Mouse (Mus musculus): ENCODE results near the gene Uba5. TPM values are rescaled to one million over a fixed set of nuclear protein-coding genes. Genes with fewer than 3 reads are reported as not detected.

Uba5 gene
- polyA plus RNA-seq, 1 experiment from 2014 or later = 68.8 TPM

GRCm38 (mm10) chr9:104100822-104101221 lies 37.9 kb upstream of the Uba5 start:
- H3K4me1 ChIP-seq (ENCODE audit: control insufficient read depth, insufficient read depth, low read length) = no peaks in the 10 kb centered on the region; the same call in 1 of the 2 replicates
- no peak for ATAC-seq
- H3K27me3 ChIP-seq (ENCODE audit: control insufficient read depth, insufficient read depth, low read depth, low read length) = no peaks in the 10 kb centered on the region
- no peak overlapping the region for H3K27ac ChIP-seq (ENCODE audit: low read length)
- WGBS = 49% methylated on average over 7 of the region's 7 CpGs
- H3K4me3 ChIP-seq (ENCODE audit: low read depth, low read length) = no peak overlapping the region
- H3K9me3 ChIP-seq (replicated peaks; ENCODE audit: control insufficient read depth, low read length, poor library complexity, severe bottlenecking) = no peaks in the 10 kb centered on the region
- no peak overlapping the region for H3K4me2 ChIP-seq (ENCODE audit: low read length)
- no peaks in the 10 kb centered on the region for H3K36me3 ChIP-seq (ENCODE audit: control insufficient read depth, insufficient read depth, low read length)
- H3K9ac ChIP-seq (ENCODE audit: low read depth, low read length) = no peak overlapping the region

GRCm38 (mm10) chr9:104099060-104099459 lies 36.1 kb upstream of the Uba5 start:
- Histone ChIP-seq H3K27ac (ENCODE audit: low read length) (no peak overlapping the region), H3K9ac (ENCODE audit: low read depth, low read length) (no peak overlapping the region), H3K9me3 (replicated peaks; ENCODE audit: control insufficient read depth, low read length, poor library complexity, severe bottlenecking) (no peaks in the 10 kb centered on the region), H3K36me3 (ENCODE audit: control insufficient read depth, insufficient read depth, low read length) (no peaks in the 10 kb centered on the region), H3K4me1 (ENCODE audit: control insufficient read depth, insufficient read depth, low read length) (no peaks in the 10 kb centered on the region; the same call in 1 of the 2 replicates), H3K4me3 (ENCODE audit: low read depth, low read length) (no peak overlapping the region), H3K27me3 (ENCODE audit: control insufficient read depth, insufficient read depth, low read depth, low read length) (no peaks in the 10 kb centered on the region), H3K4me2 (ENCODE audit: low read length) (no peak overlapping the region)
- ATAC-seq = no peak
- WGBS = 93% methylated on average over 11 of the region's 11 CpGs

DNA sequence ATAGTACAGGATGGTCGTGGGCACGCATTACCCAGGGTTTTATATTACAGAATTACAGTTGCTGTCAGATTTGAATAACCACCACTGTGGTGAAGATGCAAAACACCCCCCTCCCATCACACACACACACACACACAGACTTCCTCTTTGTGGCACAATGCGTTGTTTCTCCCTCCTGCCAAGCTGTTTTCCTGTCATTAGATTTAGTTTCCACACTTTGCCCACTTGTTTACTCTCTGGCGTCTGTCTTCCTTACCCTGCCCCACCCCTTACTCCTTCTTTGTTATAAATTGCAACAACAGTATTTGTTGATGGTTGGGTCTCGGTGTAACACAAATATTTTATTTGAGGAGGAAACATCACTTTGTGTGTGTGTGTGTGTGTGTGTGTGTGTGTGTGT lies 35.3 kb upstream of the Uba5 start:
- no peak for ATAC-seq

GRCm38 (mm10) chr9:104092945-104093344 lies 30.0 kb upstream of the Uba5 start:
- H3K4me3 ChIP-seq (ENCODE audit: low read depth, low read length) = no peak overlapping the region
- no peak overlapping the region for H3K4me2 ChIP-seq (ENCODE audit: low read length)
- H3K27me3 ChIP-seq (ENCODE audit: control insufficient read depth, insufficient read depth, low read depth, low read length) = no peaks in the 10 kb centered on the region
- no peaks in the 10 kb centered on the region for H3K4me1 ChIP-seq (ENCODE audit: control insufficient read depth, insufficient read depth, low read length)
- 0 out of 2 replicates have a peak, but pooled peaks cover 3% of the 10 kb centered on the region for H3K36me3 ChIP-seq (ENCODE audit: control insufficient read depth, insufficient read depth, low read length)
- WGBS = 96% methylated on average over 5 of the region's 5 CpGs
- no peak for ATAC-seq
- no peak overlapping the region for H3K9ac ChIP-seq (ENCODE audit: low read depth, low read length)
- no peaks in the 10 kb centered on the region for H3K9me3 ChIP-seq (replicated peaks; ENCODE audit: control insufficient read depth, low read length, poor library complexity, severe bottlenecking)
- no peak overlapping the region for H3K27ac ChIP-seq (ENCODE audit: low read length)

More for the DNA sequence above, 35.3 kb upstream of the Uba5 start:
- no peak overlapping the region for H3K4me3 ChIP-seq (ENCODE audit: low read depth, low read length)
- H3K4me2 ChIP-seq (ENCODE audit: low read length) = no peak overlapping the region
- H3K36me3 ChIP-seq (ENCODE audit: control insufficient read depth, insufficient read depth, low read length) = no peaks in the 10 kb centered on the region
- H3K27ac ChIP-seq (ENCODE audit: low read length) = no peak overlapping the region
- H3K27me3 ChIP-seq (ENCODE audit: control insufficient read depth, insufficient read depth, low read depth, low read length) = no peaks in the 10 kb centered on the region
- no peaks in the 10 kb centered on the region for H3K9me3 ChIP-seq (replicated peaks; ENCODE audit: control insufficient read depth, low read length, poor library complexity, severe bottlenecking)
- H3K4me1 ChIP-seq (ENCODE audit: control insufficient read depth, insufficient read depth, low read length) = no peaks in the 10 kb centered on the region; the same call in 1 of the 2 replicates
- 81% methylated on average over 5 of the region's 5 CpGs for WGBS
- H3K9ac ChIP-seq (ENCODE audit: low read depth, low read length) = no peak overlapping the region

DNA sequence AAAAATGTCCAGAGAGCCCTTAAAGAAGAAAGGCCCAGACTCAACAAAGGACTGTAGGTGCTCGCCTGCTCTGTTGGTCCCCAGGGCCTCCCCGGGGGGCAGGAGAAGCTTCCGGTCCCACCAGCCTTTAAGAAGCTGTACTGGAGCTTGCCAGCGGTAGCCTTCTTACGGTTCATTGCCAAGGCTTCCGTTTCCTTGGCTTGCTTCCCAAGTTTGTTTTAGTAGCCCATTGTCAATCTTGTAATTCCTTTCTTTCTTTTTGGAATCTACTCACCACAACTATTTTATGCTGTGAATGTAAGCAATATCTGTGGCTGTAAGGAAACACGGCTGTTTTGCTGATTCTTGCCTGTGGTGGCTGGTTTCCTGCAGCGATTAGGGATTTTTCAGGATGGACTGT lies 25.6 kb upstream of the Uba5 start:
- H3K4me1 ChIP-seq (ENCODE audit: control insufficient read depth, insufficient read depth, low read length) = no peaks in the 10 kb centered on the region
- H3K9me3 ChIP-seq (replicated peaks; ENCODE audit: control insufficient read depth, low read length, poor library complexity, severe bottlenecking) = no peaks in the 10 kb centered on the region
- no peak overlapping the region for H3K4me3 ChIP-seq (ENCODE audit: low read depth, low read length)
- no peaks in the 10 kb centered on the region for H3K27me3 ChIP-seq (ENCODE audit: control insufficient read depth, insufficient read depth, low read depth, low read length)
- peaks cover 3% of the 10 kb centered on the region; the same call in 1 of the 2 replicates for H3K36me3 ChIP-seq (ENCODE audit: control insufficient read depth, insufficient read depth, low read length)
- H3K9ac ChIP-seq (ENCODE audit: low read depth, low read length) = no peak overlapping the region
- no peak for ATAC-seq
- H3K4me2 ChIP-seq (ENCODE audit: low read length) = no peak overlapping the region
- H3K27ac ChIP-seq (ENCODE audit: low read length) = no peak overlapping the region
- 52% methylated on average over 8 of the region's 8 CpGs for WGBS

DNA sequence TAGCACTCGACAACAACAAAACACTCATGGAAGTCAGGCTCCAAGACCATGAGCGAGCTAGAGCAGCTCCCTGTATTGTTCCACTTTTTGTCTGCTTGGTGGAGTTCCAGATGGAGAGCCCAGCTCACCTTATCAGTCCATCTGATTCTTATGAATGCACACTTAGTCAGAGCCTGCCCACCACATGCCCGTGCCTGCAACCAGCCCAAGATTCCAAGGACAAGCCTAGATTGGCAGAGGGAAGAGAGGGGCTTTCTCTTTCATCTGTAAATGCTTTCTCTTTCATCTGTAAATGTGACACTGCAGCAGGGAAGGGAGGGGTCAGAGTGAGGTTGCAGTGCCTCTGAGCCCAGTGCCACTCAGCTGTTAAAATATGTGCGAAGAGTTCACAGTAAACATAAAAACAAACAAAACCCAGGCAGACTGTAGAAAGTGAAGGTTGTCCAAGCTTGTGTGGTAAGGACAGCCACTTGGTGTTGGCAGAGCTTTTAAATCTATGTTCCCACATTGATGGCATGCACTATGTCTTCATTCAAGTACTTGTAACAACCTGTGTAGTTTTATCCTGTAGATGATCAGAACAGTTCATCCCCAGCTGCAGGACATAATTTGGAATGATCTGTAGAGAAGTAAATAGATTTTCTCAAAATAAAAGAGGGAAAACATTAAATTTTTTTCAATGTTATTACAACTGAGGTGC lies 22.9 kb upstream of the Uba5 start:
- 77% methylated on average over 4 of the region's 4 CpGs for WGBS
- Histone ChIP-seq H3K27me3 (ENCODE audit: control insufficient read depth, insufficient read depth, low read depth, low read length) (no peaks in the 10 kb centered on the region), H3K4me3 (ENCODE audit: low read depth, low read length) (no peak overlapping the region), H3K4me2 (ENCODE audit: low read length) (no peak overlapping the region), H3K9ac (ENCODE audit: low read depth, low read length) (no peak overlapping the region), H3K4me1 (ENCODE audit: control insufficient read depth, insufficient read depth, low read length) (no peaks in the 10 kb centered on the region), H3K36me3 (ENCODE audit: control insufficient read depth, insufficient read depth, low read length) (peaks cover 3% of the 10 kb centered on the region; the same call in 1 of the 2 replicates), H3K27ac (ENCODE audit: low read length) (no peak overlapping the region), H3K9me3 (replicated peaks; ENCODE audit: control insufficient read depth, low read length, poor library complexity, severe bottlenecking) (no peaks in the 10 kb centered on the region)
- no peak for ATAC-seq

DNA sequence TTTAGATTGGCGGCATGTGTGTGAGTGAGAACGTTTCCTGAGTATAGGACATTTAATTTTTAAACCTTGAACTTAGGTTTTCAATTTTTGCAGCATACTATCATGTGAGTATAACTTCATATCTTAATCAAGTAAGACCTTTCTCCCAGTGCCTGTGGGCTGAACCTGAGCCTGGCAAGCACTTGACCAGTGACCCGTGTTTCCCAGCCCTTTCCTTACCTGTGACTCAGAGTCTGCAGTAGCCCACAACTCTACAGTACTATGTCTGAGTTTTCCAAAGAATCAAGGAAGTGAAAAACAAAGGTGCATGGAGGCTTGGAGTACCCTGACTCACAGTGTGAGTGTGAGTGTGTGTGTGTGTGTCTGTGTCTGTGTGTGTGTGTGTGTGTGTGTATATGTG lies 17.1 kb upstream of the Uba5 start:
- Histone ChIP-seq H3K36me3 (ENCODE audit: control insufficient read depth, insufficient read depth, low read length) (no peaks in the 10 kb centered on the region), H3K9me3 (replicated peaks; ENCODE audit: control insufficient read depth, low read length, poor library complexity, severe bottlenecking) (no peaks in the 10 kb centered on the region), H3K27ac (ENCODE audit: low read length) (no peak overlapping the region), H3K4me2 (ENCODE audit: low read length) (no peak overlapping the region), H3K27me3 (ENCODE audit: control insufficient read depth, insufficient read depth, low read depth, low read length) (no peaks in the 10 kb centered on the region), H3K4me1 (ENCODE audit: control insufficient read depth, insufficient read depth, low read length) (no peaks in the 10 kb centered on the region), H3K9ac (ENCODE audit: low read depth, low read length) (no peak overlapping the region), H3K4me3 (ENCODE audit: low read depth, low read length) (no peak overlapping the region)
- WGBS = 76% methylated on average over 3 of the region's 3 CpGs
- no peak for ATAC-seq

GRCm38 (mm10) chr9:104079379-104079778 lies 16.4 kb upstream of the Uba5 start:
- 49% methylated on average over 5 of the region's 5 CpGs for WGBS
- no peak overlapping the region for H3K27ac ChIP-seq (ENCODE audit: low read length)
- H3K4me3 ChIP-seq (ENCODE audit: low read depth, low read length) = no peak overlapping the region
- H3K9me3 ChIP-seq (replicated peaks; ENCODE audit: control insufficient read depth, low read length, poor library complexity, severe bottlenecking) = no peaks in the 10 kb centered on the region
- no peaks in the 10 kb centered on the region for H3K36me3 ChIP-seq (ENCODE audit: control insufficient read depth, insufficient read depth, low read length)
- no peak for ATAC-seq
- no peaks in the 10 kb centered on the region for H3K4me1 ChIP-seq (ENCODE audit: control insufficient read depth, insufficient read depth, low read length)
- no peak overlapping the region for H3K9ac ChIP-seq (ENCODE audit: low read depth, low read length)
- H3K27me3 ChIP-seq (ENCODE audit: control insufficient read depth, insufficient read depth, low read depth, low read length) = no peaks in the 10 kb centered on the region
- no peak overlapping the region for H3K4me2 ChIP-seq (ENCODE audit: low read length)

DNA sequence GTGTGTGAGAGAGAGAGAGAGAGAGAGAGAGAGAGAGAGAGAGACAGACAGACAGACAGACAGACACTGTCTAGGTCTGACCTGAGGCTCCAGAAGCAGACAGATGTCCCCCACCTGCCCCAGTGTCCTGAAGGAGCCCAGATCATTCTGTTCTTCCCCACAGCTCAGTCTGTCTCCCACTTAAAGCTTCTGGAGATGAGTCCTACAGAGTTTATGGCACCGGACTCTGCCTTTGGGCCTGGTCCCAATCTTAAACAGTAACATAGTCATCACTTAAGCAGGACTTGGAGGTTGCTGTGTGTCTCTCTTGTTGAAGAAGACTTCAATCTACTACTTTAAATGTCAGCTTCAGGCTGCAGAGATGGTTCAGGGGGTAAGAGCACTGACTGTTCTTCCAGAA lies 15.8 kb upstream of the Uba5 start:
- no peaks in the 10 kb centered on the region for H3K36me3 ChIP-seq (ENCODE audit: control insufficient read depth, insufficient read depth, low read length)
- no peak overlapping the region for H3K27ac ChIP-seq (ENCODE audit: low read length)
- no peaks in the 10 kb centered on the region for H3K27me3 ChIP-seq (ENCODE audit: control insufficient read depth, insufficient read depth, low read depth, low read length)
- no peaks in the 10 kb centered on the region for H3K4me1 ChIP-seq (ENCODE audit: control insufficient read depth, insufficient read depth, low read length)
- no peak for ATAC-seq
- H3K9me3 ChIP-seq (replicated peaks; ENCODE audit: control insufficient read depth, low read length, poor library complexity, severe bottlenecking) = no peaks in the 10 kb centered on the region
- H3K4me3 ChIP-seq (ENCODE audit: low read depth, low read length) = no peak overlapping the region
- 100% methylated on average over 1 of the region's 1 CpGs for WGBS
- H3K4me2 ChIP-seq (ENCODE audit: low read length) = no peak overlapping the region
- no peak overlapping the region for H3K9ac ChIP-seq (ENCODE audit: low read depth, low read length)

Data from midbrain, embryonic 16.5 days (tissue).